Mouse (Mus musculus) forebrain, embryonic 14.5 days (tissue): ENCODE data around the gene Ccdc38. TPM values are rescaled to one million over a fixed set of nuclear protein-coding genes. Genes with fewer than 3 reads are reported as not detected.

Experiments used
- ATAC-seq: fragments of 200-750 bp; cut with Nextera tagmentation; 2 replicates; pipeline ENCODE4 v1.8.0; 2017; ENCODE audit warnings: mild to moderate bottlenecking, moderate library complexity
- DNase-seq: peaks from one replicate; pipeline ENCODE4 v3.0.0-alpha.2; 2015; ENCODE audit warnings: low spot score
- H3K27ac ChIP-seq: fragments of 300-500 bp; sonication (generic); 2 replicates; pipeline ENCODE4 v1.5.1; 2014; ENCODE audit warnings: low read depth, mild to moderate bottlenecking, control low read depth, low read length, moderate library complexity
- H3K27me3 ChIP-seq: fragments of 300-500 bp; sonication (generic); replicated peaks from 2 replicates; pipeline ENCODE4 v1.6.1; 2014; ENCODE audit warnings: low read length, control low read depth, mixed read lengths; ENCODE audit not compliant: control insufficient read depth, insufficient read depth
- H3K36me3 ChIP-seq: fragments of 300-500 bp; sonication (generic); 2 replicates; pipeline ENCODE4 v1.6.1; 2014; ENCODE audit warnings: low read length, control low read depth; ENCODE audit not compliant: control insufficient read depth, insufficient read depth
- H3K4me1 ChIP-seq: fragments of 300-500 bp; sonication (generic); 2 replicates; pipeline ENCODE4 v1.6.1; 2014; ENCODE audit warnings: antibody characterized with exemption, low read length, control low read depth; ENCODE audit not compliant: control insufficient read depth, insufficient read depth
- H3K4me2 ChIP-seq: fragments of 300-500 bp; sonication (generic); 2 replicates; pipeline ENCODE4 v1.6.1; 2014; ENCODE audit warnings: mild to moderate bottlenecking, control low read depth, low read length
- H3K4me3 ChIP-seq: fragments of 300-500 bp; sonication (generic); 2 replicates; pipeline ENCODE4 v1.5.1; 2014; ENCODE audit warnings: low read depth, low read length, control low read depth
- H3K9ac ChIP-seq: fragments of 300-500 bp; sonication (generic); 2 replicates; pipeline ENCODE4 v1.6.1; 2014; ENCODE audit warnings: mild to moderate bottlenecking, low read length, control low read depth, moderate library complexity
- H3K9me3 ChIP-seq: fragments of 300-500 bp; sonication (generic); replicated peaks from 2 replicates; pipeline ENCODE4 v1.6.1; 2016; ENCODE audit warnings: low read length, control low read depth, mixed read lengths; ENCODE audit not compliant: control insufficient read depth
- WGBS: fragments of 180-500 bp; shearing (Covaris S2); extraction: QIAGEN DNeasy Blood & Tissue Kit; methylation state at CpG from one replicate; pipeline ENCODE4 v1.1.7; 2014; 5-methylcytosine and 5-hydroxymethylcytosine counted together
- polyA plus RNA-seq: library from polyadenylated mRNA; unstranded; fragments of >200 nt; fragmentation: Nextera tagmentation; extraction: Ambion mirVana; gene quantifications from 2 replicates; pipeline ENCODE4 v1.2.1, GENCODE M21; 2014

Gene Ccdc38
- 0.32 and 0.46 TPM in 2 replicates for polyA plus RNA-seq

DNA sequence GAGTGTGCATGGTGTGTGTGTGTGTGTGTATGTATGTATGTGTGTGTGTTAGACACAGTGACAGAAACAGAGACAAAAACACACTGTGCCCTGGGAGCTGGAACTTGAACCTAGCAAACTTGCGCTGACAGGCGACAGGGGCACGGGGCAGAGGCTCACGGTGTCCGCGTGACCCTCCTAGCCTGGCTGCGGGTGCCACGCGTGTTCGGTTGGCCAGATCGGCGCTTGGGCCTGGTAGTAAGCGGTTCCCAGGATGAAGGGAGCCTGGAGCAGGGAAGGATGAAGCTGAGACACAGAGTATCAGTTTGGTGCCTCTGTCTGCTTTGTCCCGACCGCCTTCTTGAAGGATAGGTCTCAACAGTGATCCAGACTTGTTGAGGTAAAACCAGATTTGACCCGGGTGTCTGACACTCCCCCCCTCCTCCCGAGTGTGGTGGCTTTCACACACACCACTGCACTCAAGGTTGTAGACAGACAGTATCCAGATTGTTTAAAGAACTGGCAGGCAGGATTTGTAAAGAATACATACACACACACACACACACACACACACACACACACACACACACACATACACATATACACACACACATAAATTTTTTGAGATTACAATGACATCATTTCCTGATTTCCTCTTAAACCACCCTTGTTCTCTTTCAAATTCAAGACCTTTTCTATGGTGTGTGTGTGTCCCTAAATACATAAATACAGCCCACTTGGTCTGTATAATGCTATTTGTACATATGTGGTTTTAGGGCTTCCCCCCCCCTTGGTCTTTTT lies at the start of gene Ccdc38:
Gene Ccdc38 (plus strand): TSS at position 202 of the 780 bp plus-strand sequence.
- Histone ChIP-seq H3K9ac (peak within 1 kb of the TSS; percentile 54), H3K36me3 (no peaks in the 10 kb centered on the region), H3K9me3 (no peaks in the 10 kb centered on the region), H3K4me3 (peak within 1 kb of the TSS; percentile 30), H3K4me2 (peak within 1 kb of the TSS; percentile 69), H3K27me3 (no peaks in the 10 kb centered on the region), H3K27ac (no peak within 1 kb of the TSS), H3K4me1 (no peaks in the 10 kb centered on the region)
- WGBS = 71% methylated on average over 17 of the region's 17 CpGs
- no peak for DNase-seq
- peak; percentile 8; the same call in 1 of the 2 replicates for ATAC-seq

DNA sequence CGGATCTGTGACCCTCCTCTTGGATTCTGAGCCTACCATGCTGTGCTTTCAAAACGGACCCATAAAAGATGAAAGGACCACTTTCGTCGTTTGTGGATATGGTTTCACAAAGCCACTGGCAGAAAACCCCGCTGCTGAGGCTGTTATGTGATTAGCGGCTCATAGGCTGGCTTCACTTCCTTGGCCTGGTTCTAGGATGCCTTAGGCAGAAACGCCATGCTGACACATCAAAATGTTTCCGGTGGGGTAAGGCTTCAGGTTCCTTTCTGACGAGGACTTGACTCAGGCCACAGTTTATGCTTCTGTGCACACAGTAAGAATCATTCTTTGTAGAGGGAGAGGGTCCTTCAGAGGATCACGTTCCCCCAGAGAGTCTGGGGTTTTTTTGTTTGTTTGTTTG lies 39.6 kb upstream of the Ccdc38 start:
- DNase-seq (peak; percentile 11), ATAC-seq (no peak)
- Histone ChIP-seq H3K4me2 (no peak overlapping the region), H3K27ac (no peak overlapping the region), H3K4me1 (no peaks in the 10 kb centered on the region), H3K27me3 (no peaks in the 10 kb centered on the region), H3K9ac (no peak overlapping the region), H3K4me3 (no peak overlapping the region), H3K9me3 (no peaks in the 10 kb centered on the region), H3K36me3 (no peaks in the 10 kb centered on the region)
- WGBS = 55% methylated on average over 10 of the region's 10 CpGs

DNA sequence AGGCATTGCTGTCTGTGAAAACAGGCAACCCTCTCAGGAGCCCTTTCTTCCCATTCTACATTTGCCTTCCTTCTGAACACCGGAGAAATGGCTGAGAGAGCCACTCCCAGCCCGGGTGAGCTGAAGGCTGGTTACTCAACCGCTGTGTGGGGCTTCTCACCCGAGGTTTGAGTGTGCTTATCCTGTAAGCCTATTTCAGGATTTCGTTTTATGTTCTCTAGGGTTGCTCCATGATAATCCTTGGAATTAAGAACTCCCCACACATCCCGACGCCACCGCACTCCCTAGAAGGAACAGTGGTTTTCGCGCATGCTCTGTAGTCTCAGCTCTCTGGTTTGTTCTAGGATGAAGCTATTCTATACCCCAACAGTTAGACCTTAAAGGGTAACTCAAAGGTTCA lies 39.1 kb upstream of the Ccdc38 start:
- Histone ChIP-seq H3K9ac (no peak overlapping the region), H3K4me3 (no peak overlapping the region), H3K4me2 (no peak overlapping the region), H3K9me3 (no peaks in the 10 kb centered on the region), H3K27me3 (no peaks in the 10 kb centered on the region), H3K27ac (no peak overlapping the region), H3K36me3 (no peaks in the 10 kb centered on the region), H3K4me1 (no peaks in the 10 kb centered on the region)
- WGBS = 83% methylated on average over 10 of the region's 10 CpGs
- no peak for ATAC-seq
- DNase-seq = no peak

DNA sequence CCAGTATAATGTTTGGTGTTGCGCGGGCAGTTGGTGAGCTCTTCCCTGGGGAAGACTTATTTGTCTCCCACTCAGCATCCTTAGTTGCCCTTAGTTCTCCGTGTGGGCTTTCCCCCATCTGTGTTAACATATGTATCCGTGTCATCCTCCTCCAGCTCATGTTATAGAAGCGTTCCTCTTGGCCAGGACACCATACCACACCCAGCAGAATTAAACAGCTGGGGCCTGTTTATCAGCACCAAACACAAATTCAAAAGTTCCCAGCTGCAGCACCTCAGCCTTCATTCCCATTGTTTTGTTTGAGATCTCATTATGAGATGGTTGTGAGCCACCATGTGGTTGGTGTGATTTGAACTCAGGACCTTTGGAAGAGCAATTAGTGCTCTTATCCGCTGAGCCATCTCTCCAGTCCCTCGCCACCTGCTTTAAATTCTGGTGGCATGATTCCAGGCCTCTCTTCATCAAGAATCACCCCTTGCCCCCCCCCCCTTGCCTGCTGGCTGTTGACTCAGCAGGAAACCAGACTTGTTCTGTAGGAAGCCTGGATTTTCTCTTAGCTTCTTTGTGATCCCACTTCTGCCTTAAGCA lies 32.0 kb upstream of the Ccdc38 start:
- H3K27me3 ChIP-seq = no peaks in the 10 kb centered on the region
- H3K4me1 ChIP-seq = no peaks in the 10 kb centered on the region
- H3K9ac ChIP-seq = no peak overlapping the region
- no peaks in the 10 kb centered on the region for H3K36me3 ChIP-seq
- H3K4me2 ChIP-seq = no peak overlapping the region
- peak; percentile 56 for DNase-seq
- H3K4me3 ChIP-seq = no peak overlapping the region
- no peak overlapping the region for H3K27ac ChIP-seq
- peak; percentile 20; the same call in 1 of the 2 replicates for ATAC-seq
- WGBS = 69% methylated on average over 7 of the region's 7 CpGs
- no peaks in the 10 kb centered on the region for H3K9me3 ChIP-seq

DNA sequence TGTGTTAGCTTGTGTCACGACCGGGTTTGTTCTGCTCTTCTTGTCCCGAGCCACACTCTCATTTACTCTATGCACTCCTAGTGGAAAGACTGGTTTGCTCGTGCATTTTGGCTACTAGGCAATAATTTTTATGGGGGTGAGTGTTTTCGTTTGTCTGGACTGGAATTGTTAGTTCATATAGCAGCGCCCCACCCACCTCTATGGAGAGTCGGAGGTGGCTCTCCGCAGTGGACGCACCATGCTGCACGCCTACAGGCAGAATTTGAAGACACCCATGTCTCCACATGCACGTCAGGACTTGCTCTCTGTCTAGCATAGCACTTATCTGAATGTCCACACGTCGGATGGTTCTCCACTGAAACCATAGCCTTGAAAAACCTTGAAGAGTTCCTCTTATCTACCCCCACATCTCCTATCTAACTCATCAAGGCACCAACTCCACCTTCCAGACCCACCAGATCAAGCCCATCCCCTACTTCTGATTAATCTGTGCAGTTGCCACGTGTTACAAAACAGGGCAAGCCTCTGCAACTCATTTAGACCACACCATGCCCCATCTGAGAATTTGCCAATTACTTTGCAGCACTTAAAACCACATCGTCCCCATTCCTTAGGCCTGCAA lies 30.8 kb upstream of the Ccdc38 start:
- Histone ChIP-seq H3K36me3 (no peaks in the 10 kb centered on the region), H3K9me3 (no peaks in the 10 kb centered on the region), H3K9ac (no peak overlapping the region), H3K4me3 (no peak overlapping the region), H3K4me2 (no peak overlapping the region), H3K27me3 (no peaks in the 10 kb centered on the region), H3K27ac (no peak overlapping the region), H3K4me1 (no peaks in the 10 kb centered on the region)
- DNase-seq (no peak), ATAC-seq (no peak)
- WGBS = 88% methylated on average over 15 of the region's 15 CpGs

DNA sequence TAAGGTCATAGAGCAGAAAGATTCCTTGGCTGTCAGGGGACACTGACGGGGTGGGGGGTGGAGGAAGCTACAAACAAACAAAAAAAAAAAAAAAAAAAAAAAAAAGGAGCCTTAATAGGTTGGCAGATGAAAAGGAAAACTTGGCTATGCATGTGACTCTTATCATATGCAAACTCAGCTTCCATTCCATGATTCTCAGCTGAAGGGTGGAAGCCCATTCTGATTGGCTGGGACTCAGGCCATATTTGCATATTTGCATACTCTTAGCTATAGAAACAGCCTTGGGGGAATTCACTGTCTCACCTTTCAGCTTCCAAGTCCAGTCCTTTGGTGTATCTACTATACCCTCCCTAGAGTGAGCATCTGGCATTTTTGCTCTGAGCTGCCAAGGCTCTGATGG lies 25.0 kb upstream of the Ccdc38 start:
- peak; percentile 89 for DNase-seq
- H3K4me3 ChIP-seq = no peak overlapping the region
- peak; percentile 92 for ATAC-seq

DNA sequence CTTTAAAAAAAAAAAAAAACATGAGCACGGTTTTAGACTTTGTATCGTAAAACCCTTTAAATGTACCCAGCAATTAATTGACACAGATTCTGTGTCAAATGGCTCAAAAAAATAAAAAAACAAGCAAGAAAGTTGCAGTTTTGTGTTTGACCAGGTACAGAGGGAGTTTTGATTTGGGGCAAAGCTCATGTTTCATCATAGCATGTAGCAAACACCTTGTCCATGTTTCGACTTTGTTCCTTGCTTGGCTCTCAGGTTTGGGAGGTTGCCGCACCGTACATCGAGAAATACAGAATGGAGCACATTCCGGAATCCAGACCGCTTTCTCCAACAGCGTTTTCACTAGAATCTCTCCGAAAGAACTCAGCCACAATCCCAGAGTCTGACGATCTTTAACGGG lies 24.5 kb upstream of the Ccdc38 start:
- 88% methylated on average over 12 of the region's 12 CpGs for WGBS
- Histone ChIP-seq H3K4me2 (no peak overlapping the region), H3K27me3 (no peaks in the 10 kb centered on the region), H3K9me3 (no peaks in the 10 kb centered on the region), H3K27ac (no peak overlapping the region), H3K4me1 (no peaks in the 10 kb centered on the region), H3K36me3 (no peaks in the 10 kb centered on the region), H3K4me3 (no peak overlapping the region), H3K9ac (no peak overlapping the region)
- DNase-seq (no peak), ATAC-seq (no peak)

More for the DNA sequence above, 25.0 kb upstream of the Ccdc38 start:
- Histone ChIP-seq H3K9ac (no peak overlapping the region), H3K4me2 (no peak overlapping the region), H3K36me3 (no peaks in the 10 kb centered on the region), H3K9me3 (no peaks in the 10 kb centered on the region), H3K27ac (no peak overlapping the region), H3K27me3 (no peaks in the 10 kb centered on the region), H3K4me1 (no peaks in the 10 kb centered on the region)
- WGBS = 19% methylated on average over 1 of the region's 1 CpGs

DNA sequence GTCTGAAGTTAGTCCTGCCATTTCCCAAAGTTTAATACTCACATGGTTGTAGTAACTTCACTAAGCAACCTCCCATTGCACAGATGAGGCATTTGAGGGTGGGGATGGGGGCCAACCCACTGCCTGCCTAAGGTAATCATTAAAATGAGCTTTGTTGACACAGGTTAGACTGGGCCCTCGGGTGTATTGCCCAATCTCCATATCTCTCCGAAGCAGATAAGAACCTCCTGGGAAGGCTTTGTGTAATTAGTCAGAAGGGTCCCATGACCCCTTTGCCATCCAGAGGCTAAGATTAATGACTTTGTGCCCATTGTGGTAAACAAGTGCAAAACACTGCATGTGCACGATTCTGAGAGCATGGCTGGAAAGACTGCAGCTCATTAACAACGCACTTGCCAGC lies 22.7 kb upstream of the Ccdc38 start:
- Histone ChIP-seq H3K4me1 (no peaks in the 10 kb centered on the region), H3K36me3 (no peaks in the 10 kb centered on the region), H3K4me3 (no peak overlapping the region), H3K9ac (no peak overlapping the region), H3K4me2 (no peak overlapping the region), H3K9me3 (no peaks in the 10 kb centered on the region), H3K27ac (no peak overlapping the region), H3K27me3 (no peaks in the 10 kb centered on the region)
- no peak for DNase-seq
- 72% methylated on average over 4 of the region's 4 CpGs for WGBS
- ATAC-seq = no peak

DNA sequence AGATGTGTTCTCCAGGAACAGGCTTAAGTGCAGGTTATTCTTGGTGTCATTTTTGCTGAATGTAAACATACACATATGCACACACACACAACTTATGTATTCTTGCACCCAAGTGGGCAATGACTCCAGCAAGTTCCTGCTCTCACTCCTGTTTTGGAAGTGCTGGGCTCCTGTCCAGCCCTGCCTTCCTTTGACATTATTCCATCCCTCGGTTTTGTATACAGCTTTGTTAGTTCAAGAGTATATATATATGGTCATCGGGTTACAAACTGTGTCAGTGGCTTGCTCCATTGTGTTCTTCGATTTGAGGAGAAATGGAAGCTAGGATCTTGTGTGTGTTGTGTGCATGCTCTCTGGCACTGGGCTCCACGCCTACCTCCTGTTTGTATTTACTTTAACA lies 22.2 kb upstream of the Ccdc38 start:
- Histone ChIP-seq H3K9ac (no peak overlapping the region), H3K4me2 (no peak overlapping the region), H3K36me3 (no peaks in the 10 kb centered on the region), H3K4me1 (no peaks in the 10 kb centered on the region), H3K27me3 (no peaks in the 10 kb centered on the region), H3K27ac (no peak overlapping the region), H3K4me3 (no peak overlapping the region), H3K9me3 (no peaks in the 10 kb centered on the region)
- DNase-seq = no peak
- ATAC-seq = no peak
- 87% methylated on average over 4 of the region's 4 CpGs for WGBS
